Mouse (Mus musculus) midbrain, embryonic 10.5 days (tissue): ENCODE data around the gene Ddx4. TPM values are rescaled to one million over a fixed set of nuclear protein-coding genes. Genes with fewer than 3 reads are reported as not detected.
"Not testable (repeated sequence)": the region's sequence is repeated elsewhere in the genome, so short reads cannot be mapped to it uniquely, and the experiment has no call there.

Source experiments
- DNase-seq: peaks from one replicate; pipeline ENCODE4 v3.0.0-alpha.2; 2017; ENCODE audit warnings: low spot score
- H3K27ac ChIP-seq: fragments of 300-500 bp; sonication (generic); replicated peaks from 2 replicates; pipeline ENCODE4 v1.5.1; 2016; ENCODE audit warnings: mild to moderate bottlenecking
- H3K27me3 ChIP-seq: fragments of 300-500 bp; sonication (generic); 2 replicates; pipeline ENCODE4 v1.6.1; 2016; ENCODE audit warnings: low read depth, mild to moderate bottlenecking; ENCODE audit not compliant: poor library complexity, severe bottlenecking
- H3K36me3 ChIP-seq: fragments of 300-500 bp; sonication (generic); 2 replicates; pipeline ENCODE4 v1.6.1; 2016; ENCODE audit warnings: mild to moderate bottlenecking, moderate library complexity
- H3K4me1 ChIP-seq: fragments of 300-500 bp; sonication (generic); 2 replicates; pipeline ENCODE4 v1.6.1; 2016
- H3K4me3 ChIP-seq: fragments of 300-500 bp; sonication (generic); 2 replicates; pipeline ENCODE4 v1.5.1; 2016; ENCODE audit warnings: mild to moderate bottlenecking, moderate library complexity
- H3K9me3 ChIP-seq: fragments of 300-500 bp; sonication (generic); replicated peaks from 2 replicates; pipeline ENCODE4 v1.6.1; 2016; ENCODE audit warnings: mild to moderate bottlenecking
- WGBS: fragments of 180-500 bp; shearing (Covaris S2); methylation state at CpG from one replicate; pipeline ENCODE4 v1.1.7; 2016; 5-methylcytosine and 5-hydroxymethylcytosine counted together
- polyA plus RNA-seq: library from polyadenylated mRNA; unstranded; fragments of >200 nt; fragmentation: Nextera tagmentation; extraction: Ambion mirVana; gene quantifications from 2 replicates; pipeline ENCODE4 v1.2.1, GENCODE M21; 2016

Gene Ddx4
- polyA plus RNA-seq, 1 experiment from 2014 or later, result 0.52 TPM

DNA sequence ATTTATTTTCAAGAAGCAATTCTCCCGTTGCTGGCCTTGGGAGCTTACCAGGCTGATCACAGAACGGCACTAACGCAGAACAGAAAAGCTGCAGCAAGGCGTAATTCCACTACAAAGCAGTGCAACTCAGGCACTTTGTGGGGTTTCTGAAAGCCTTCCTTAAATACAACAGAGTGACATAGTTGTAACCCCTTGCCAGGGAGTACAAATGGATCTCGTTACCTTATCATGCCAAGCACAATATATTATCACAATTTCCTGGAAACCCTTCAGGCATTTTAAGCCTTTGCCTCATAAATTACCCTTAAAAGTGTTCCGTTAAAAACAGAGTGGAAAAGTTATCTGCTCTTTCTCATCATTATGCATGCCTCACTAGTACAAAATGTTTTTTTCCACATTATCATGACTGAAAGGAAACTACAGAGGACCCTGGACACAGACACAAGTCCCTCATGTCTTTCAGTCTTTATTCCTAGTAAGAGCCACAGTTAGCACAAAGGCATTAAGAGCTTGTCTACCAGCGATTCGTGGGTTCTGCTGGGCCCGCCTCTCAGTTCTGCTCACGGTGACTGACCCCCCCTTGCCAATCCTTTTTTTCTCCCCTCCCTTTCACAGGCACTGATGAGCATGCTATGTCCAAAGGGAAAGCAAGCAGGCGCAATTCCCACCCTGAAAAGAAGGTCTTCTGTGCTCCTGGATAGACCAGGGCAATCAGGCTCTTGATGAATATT lies 71.5 kb downstream of the Ddx4 start:
- H3K36me3 ChIP-seq, result no peaks in the 10 kb centered on the region
- H3K27ac ChIP-seq, result no peak overlapping the region
- 55% methylated on average over 11 of the region's 11 CpGs for WGBS
- no peak overlapping the region for H3K4me3 ChIP-seq
- DNase-seq, result no peak
- peaks cover 7% of the 10 kb centered on the region; the same call in 1 of the 2 replicates for H3K4me1 ChIP-seq
- H3K27me3 ChIP-seq, result no peaks in the 10 kb centered on the region
- no peaks in the 10 kb centered on the region; the same call in 1 of the 2 replicates for H3K9me3 ChIP-seq

DNA sequence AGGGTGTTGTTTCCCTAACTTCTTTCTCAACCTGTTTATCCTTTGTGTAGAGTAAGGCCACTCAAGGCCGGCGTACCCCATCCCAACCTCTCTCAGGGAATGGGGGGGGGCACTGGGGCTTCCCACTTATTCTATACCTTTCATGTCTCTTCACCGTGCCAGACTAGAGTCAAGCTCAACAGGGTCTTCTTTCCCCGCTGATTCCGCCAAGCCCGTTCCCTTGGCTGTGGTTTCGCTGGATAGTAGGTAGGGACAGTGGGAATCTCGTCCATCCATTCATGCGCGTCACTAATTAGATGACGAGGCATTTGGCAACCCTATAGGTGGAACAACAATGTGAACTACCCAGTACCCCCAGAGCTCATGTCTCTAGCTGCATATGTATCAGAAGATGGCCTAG lies 74.2 kb downstream of the Ddx4 start:
- H3K27me3 ChIP-seq, H3K27ac ChIP-seq, H3K4me1 ChIP-seq, H3K4me3 ChIP-seq, H3K36me3 ChIP-seq, H3K9me3 ChIP-seq, DNase-seq: not testable (repeated sequence)
- 94% methylated on average over 11 of the region's 11 CpGs for WGBS

DNA sequence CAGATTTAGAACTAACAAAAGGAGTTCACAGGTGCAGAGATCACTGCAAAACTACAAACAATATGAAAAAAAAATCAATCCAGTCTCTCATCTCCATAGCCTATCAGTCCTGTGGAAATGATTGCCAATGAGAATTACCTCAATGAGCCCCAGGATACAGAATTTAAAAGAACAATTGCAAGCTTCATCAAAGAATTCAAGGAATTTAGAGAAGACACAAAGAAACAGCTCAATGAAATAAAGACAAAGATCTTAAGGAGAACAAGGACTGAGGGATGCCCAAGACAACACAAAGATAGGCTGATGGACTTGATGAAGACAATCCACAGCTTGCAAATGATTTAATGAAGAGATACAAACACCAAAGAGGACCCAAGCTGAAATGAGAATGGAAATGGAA lies 78.5 kb downstream of the Ddx4 start:
- Histone ChIP-seq H3K27me3 (no peaks in the 10 kb centered on the region), H3K4me1 (no peaks in the 10 kb centered on the region), H3K36me3 (no peaks in the 10 kb centered on the region), H3K4me3 (no peak overlapping the region), H3K9me3 (no peaks in the 10 kb centered on the region; the same call in 1 of the 2 replicates), H3K27ac (no peak overlapping the region)
- DNase-seq, result no peak

DNA sequence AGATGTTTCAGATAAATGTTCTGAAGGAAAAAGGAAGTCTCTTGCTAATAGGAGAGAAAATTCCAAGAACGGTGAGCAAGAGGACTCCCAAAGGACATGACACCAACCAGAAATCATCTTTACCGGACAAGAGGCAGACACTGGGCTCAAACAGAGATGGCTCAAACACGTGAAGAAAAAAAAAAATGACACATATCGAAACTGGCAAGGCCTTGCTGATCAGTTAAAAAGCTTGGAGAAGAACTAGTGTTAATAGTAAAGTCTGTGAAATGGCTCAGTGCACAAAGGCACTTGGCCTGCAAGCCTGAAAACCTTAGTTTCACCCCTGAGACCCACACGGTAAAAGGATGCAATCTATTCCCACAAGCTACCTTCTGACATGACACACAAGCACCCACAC lies 81.5 kb downstream of the Ddx4 start:
- no peak overlapping the region for H3K4me3 ChIP-seq
- no peaks in the 10 kb centered on the region for H3K27me3 ChIP-seq
- H3K9me3 ChIP-seq, result no peaks in the 10 kb centered on the region
- no peak overlapping the region for H3K27ac ChIP-seq
- H3K36me3 ChIP-seq, result no peaks in the 10 kb centered on the region
- 73% methylated on average over 5 of the region's 5 CpGs for WGBS
- H3K4me1 ChIP-seq, result no peaks in the 10 kb centered on the region
- no peak for DNase-seq

DNA sequence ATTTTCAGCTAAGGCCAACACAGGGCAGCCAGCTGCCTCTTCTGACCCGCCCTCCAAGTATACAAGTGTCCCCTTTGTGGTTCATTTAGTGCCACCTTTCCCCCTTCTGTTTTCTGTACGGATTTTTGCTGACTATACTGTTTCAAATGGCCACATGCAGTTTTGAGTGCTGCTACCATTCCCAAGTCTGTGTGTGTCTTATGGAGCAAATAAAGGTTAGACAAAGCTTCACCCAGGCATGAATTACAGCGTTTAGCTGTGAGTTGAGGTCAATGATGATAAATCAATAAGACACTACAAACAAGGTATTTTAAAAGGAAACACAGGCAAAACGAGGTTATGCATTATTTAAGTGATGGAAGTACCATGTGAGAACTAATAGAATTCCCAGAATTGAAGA lies 82.7 kb downstream of the Ddx4 start:
- no peak overlapping the region for H3K4me3 ChIP-seq
- H3K27me3 ChIP-seq, result no peaks in the 10 kb centered on the region
- H3K4me1 ChIP-seq, result no peaks in the 10 kb centered on the region
- H3K27ac ChIP-seq, result no peak overlapping the region
- H3K9me3 ChIP-seq, result no peaks in the 10 kb centered on the region
- WGBS, result 65% methylated on average over 4 of the region's 4 CpGs
- H3K36me3 ChIP-seq, result no peaks in the 10 kb centered on the region
- no peak for DNase-seq

DNA sequence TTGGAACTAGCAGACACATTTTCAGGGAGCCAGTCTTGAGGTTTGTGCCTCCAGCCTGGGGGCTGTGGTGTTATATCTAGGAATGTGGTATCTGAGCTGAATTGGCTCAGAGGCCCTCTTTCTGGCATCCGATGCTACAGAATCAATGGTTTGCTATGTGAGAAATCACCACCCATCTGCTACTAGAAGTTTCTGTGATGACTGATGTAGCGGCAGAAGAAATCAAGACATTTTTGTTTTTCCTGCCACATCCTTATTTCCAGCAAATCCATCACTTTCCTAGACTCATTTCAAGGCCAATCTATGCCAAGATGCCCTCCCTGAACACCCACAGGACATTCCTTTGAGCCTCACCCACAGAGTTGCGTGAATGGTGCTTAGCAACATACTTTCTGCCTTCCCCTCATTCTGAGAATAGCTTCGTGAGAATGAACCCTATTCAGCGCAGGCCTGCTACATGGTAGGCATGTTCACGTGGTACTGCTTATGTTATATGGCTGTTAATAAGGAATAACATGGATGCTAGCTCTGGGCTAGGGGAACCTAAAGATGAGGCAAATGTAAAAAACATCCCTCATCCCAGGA lies 91.6 kb downstream of the Ddx4 start:
- Histone ChIP-seq H3K4me3 (no peak overlapping the region), H3K9me3 (no peaks in the 10 kb centered on the region), H3K27me3 (no peaks in the 10 kb centered on the region), H3K27ac (no peak overlapping the region), H3K4me1 (no peaks in the 10 kb centered on the region), H3K36me3 (no peaks in the 10 kb centered on the region)
- 88% methylated on average over 6 of the region's 6 CpGs for WGBS
- DNase-seq, result no peak

DNA sequence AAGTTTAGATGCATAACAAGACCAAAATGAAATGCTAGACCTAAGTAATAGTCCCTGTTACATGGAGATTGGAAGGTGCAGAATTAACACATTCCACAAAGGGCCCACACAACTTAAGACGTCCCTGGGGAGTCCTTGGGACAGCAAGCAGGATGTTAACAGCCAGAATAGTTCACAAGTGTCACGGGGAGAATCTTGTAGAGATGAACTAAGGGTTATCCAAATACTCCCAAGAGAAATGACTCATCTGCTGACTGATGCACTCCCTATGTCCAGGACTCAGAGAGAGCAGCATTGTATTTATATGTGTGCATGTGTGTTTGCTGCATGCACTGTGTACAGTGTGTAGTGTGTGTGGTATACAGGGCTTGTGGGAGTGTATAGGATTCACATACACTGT lies 95.8 kb downstream of the Ddx4 start:
- Histone ChIP-seq H3K27ac (no peak overlapping the region), H3K4me3 (no peak overlapping the region), H3K36me3 (no peaks in the 10 kb centered on the region), H3K27me3 (no peaks in the 10 kb centered on the region), H3K4me1 (no peaks in the 10 kb centered on the region), H3K9me3 (no peaks in the 10 kb centered on the region)
- whole genome bisulfite sequencing, result 65% methylated on average over 2 of the region's 2 CpGs
- no peak for DNase-seq

DNA sequence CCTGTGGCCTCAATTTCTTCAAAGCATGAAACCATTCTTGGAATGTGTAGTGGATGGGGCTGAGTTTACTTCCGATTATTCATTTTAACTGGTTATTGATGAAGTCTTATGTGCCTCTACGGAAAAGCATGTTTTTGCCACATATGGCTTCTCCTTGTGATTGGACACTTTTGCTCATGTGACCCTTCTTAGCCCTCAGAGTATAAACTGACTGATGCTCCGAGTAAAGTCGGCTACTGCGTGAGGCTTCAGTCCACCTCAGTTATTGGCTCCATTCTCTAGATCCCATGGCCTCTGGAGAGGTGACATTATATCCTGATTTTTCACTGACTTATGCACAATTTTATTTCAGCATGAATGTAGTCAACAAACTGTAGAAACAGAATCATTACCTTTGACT lies 99.0 kb downstream of the Ddx4 start:
- Histone ChIP-seq H3K9me3 (no peaks in the 10 kb centered on the region), H3K27ac (no peak overlapping the region), H3K36me3 (no peaks in the 10 kb centered on the region), H3K27me3 (no peaks in the 10 kb centered on the region), H3K4me3 (no peak overlapping the region), H3K4me1 (no peaks in the 10 kb centered on the region)
- WGBS, result 95% methylated on average over 5 of the region's 5 CpGs
- no peak for DNase-seq

DNA sequence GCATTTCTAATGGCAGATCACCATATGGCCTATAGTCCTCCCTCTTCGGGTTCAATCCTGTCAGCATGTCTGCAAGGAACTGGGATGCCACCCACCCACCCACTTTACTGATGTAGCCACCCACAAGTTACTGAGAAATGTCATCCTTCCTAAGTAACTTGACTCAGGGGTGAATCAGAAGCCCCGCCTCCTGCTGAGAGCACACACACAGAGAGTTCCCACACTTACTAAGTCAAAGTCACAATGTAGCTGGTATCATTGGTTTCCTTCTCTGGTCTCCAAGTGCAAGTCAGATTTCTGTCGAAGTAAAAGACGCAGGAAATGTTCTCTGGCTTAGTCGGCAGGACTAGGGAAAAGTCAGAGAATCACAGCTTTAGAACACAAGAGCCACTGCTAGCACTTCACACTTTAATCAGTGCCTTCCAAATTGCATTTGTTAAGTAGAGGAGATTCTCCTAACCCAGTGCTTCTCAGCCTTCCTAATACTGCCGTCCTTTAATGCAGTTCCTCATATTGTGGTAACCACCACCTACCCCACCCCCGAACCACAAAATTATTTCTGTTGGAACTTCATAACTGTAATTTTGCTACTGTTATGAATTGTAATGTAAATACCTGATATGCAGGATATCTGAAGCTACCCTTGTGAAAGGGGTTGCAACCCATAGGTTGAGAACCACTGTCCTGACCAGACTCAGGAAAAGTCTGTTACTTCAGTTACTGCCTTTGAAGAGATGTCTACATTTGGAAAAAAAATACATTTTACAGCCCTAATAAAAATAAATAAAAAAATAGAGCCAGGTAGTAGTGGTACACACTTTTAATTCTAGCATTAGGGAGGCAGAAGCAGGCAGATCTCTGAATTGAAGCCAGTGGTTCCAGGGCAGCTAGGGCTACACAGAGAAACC lies 100.4 kb downstream of the Ddx4 start:
- Histone ChIP-seq H3K4me3 (no peak overlapping the region), H3K36me3 (no peaks in the 10 kb centered on the region), H3K27me3 (no peaks in the 10 kb centered on the region), H3K27ac (no peak overlapping the region), H3K4me1 (no peaks in the 10 kb centered on the region), H3K9me3 (no peaks in the 10 kb centered on the region)
- DNase-seq, result no peak
- WGBS, result 85% methylated on average over 7 of the region's 7 CpGs

Other genes with a start within 250 kb of the Ddx4 start
- gene Il6st, start 188.4 kb downstream of the Ddx4 start, polyA plus RNA-seq, result 21.6 and 28.4 TPM in 2 replicates
- gene Il31ra, start 58.1 kb downstream of the Ddx4 start, polyA plus RNA-seq, result not detected in 2 replicates
- gene Slc38a9, start 8.3 kb upstream of the Ddx4 start, polyA plus RNA-seq, result 15.5 and 19.7 TPM in 2 replicates
- 22.3 and 22.6 TPM in 2 replicates for gene Plpp1, start 148.3 kb upstream of the Ddx4 start, polyA plus RNA-seq